Mouse (Mus musculus) liver, embryonic 14.5 days (tissue): ENCODE results near the gene Ccnc. TPM values are rescaled to one million over a fixed set of nuclear protein-coding genes. Genes with fewer than 3 reads are reported as not detected.

Experiments
- ATAC-seq: fragments of 200-750 bp; cut with Nextera tagmentation; 2 replicates; pipeline ENCODE4 v1.8.0; 2017; ENCODE audit warnings: moderate number of reproducible peaks, mild to moderate bottlenecking, moderate library complexity; ENCODE audit not compliant: insufficient read depth
- DNase-seq, 3 experiments: peaks; one replicate each; pipeline ENCODE4 v3.0.0-alpha.2; 2012 to 2013; ENCODE audit warnings: low read depth in 3 of 3, low spot score in 3 of 3
- H3K27ac ChIP-seq: fragments of 300-500 bp; sonication (generic); 2 replicates; pipeline ENCODE4 v1.5.1; 2014; ENCODE audit warnings: moderate library complexity, mild to moderate bottlenecking, control low read depth, inconsistent platforms
- H3K27me3 ChIP-seq: fragments of 300-500 bp; sonication (generic); 2 replicates; pipeline ENCODE4 v1.6.1; 2014; ENCODE audit warnings: mild to moderate bottlenecking, low read length, moderate library complexity; ENCODE audit not compliant: control insufficient read depth, insufficient read depth
- H3K36me3 ChIP-seq: fragments of 300-500 bp; sonication (generic); replicated peaks from 2 replicates; pipeline ENCODE4 v1.6.1; 2014; ENCODE audit warnings: low read depth; ENCODE audit not compliant: control insufficient read depth, insufficient read depth
- H3K4me1 ChIP-seq, 2 experiments: fragments of 200-500 bp in 1 of 2; fragments of 300-500 bp in 1 of 2; sonication (generic) in 1 of 2; replicated peaks; 2 replicates each; pipeline ENCODE4 v1.6.1; 2012 to 2014; ENCODE audit warnings: antibody characterized with exemption in 1 of 2, inconsistent platforms in 1 of 2, low read length in 1 of 2; ENCODE audit not compliant: control insufficient read depth in 2 of 2, insufficient read depth in 2 of 2
- H3K4me2 ChIP-seq: fragments of 300-500 bp; sonication (generic); 2 replicates; pipeline ENCODE4 v1.6.1; 2014; ENCODE audit warnings: low read depth, mild to moderate bottlenecking, control low read depth, moderate library complexity
- H3K4me3 ChIP-seq, 2 experiments: fragments of 200-500 bp in 1 of 2; fragments of 300-500 bp in 1 of 2; sonication (generic) in 1 of 2; 2 replicates each; pipeline ENCODE4 v1.5.1; 2012 to 2014; ENCODE audit warnings: low read depth in 2 of 2, low read length in 2 of 2, mild to moderate bottlenecking in 2 of 2, control low read depth in 1 of 2, inconsistent platforms in 1 of 2, moderate library complexity in 1 of 2; ENCODE audit not compliant: insufficient read depth in 1 of 2
- H3K9ac ChIP-seq: fragments of 300-500 bp; sonication (generic); replicated peaks from 2 replicates; pipeline ENCODE4 v1.6.1; 2014; ENCODE audit warnings: mild to moderate bottlenecking, control low read depth, moderate library complexity
- H3K9me3 ChIP-seq: fragments of 300-500 bp; sonication (generic); 2 replicates; pipeline ENCODE4 v1.6.1; 2016; ENCODE audit warnings: low read length, mixed read lengths; ENCODE audit not compliant: control insufficient read depth
- CTCF ChIP-seq: IDR thresholded peaks from 2 replicates; pipeline ENCODE4 v1.5.1; 2016; ENCODE audit warnings: antibody characterized with exemption, low read depth, control low read depth
- EP300 ChIP-seq: IDR thresholded peaks from 2 replicates; pipeline ENCODE4 v1.6.1; 2016; ENCODE audit warnings: antibody characterized with exemption, low read depth
- WGBS: fragments of 180-500 bp; shearing (Covaris S2); extraction: QIAGEN DNeasy Blood & Tissue Kit; methylation state at CpG from one replicate; pipeline ENCODE4 v1.1.7; 2014; ENCODE audit not compliant: insufficient replicate concordance; 5-methylcytosine and 5-hydroxymethylcytosine counted together
- polyA plus RNA-seq, 2 experiments: library from polyadenylated mRNA; depleted of rRNA in 1 of 2; stranded (reverse) in 1 of 2; unstranded in 1 of 2; fragments of >200 nt; fragmentation: Nextera tagmentation in 1 of 2; extraction: Ambion mirVana in 1 of 2; gene quantifications; 2 replicates each; pipeline versions ENCODE4 v1.2.1 to v1.2.3; 2012 to 2014

The Ccnc gene
- polyA plus RNA-seq, 2 experiments = 6.4 to 25.3 TPM

GRCm38 (mm10) chr4:21807204-21807603, 79.7 kb downstream of the Ccnc start:
- Histone ChIP-seq H3K4me1 (no peaks in the 10 kb centered on the region), H3K9me3 (no peaks in the 10 kb centered on the region), H3K4me2 (no peak overlapping the region), H3K27ac (no peak overlapping the region), H3K9ac (no peak overlapping the region), H3K36me3 (peaks cover 62% of the 10 kb centered on the region), H3K4me3 (no peak overlapping the region), H3K27me3 (no peaks in the 10 kb centered on the region)
- ATAC-seq (no peak), DNase-seq (no peak)
- WGBS = 90% methylated on average over 5 of the region's 5 CpGs
- TF ChIP-seq EP300 = no peak
- no peak for TF ChIP-seq CTCF

Other genes with a start within 250 kb of the Ccnc start
- not detected in 2 replicates for gene Prdm13, start 41.7 kb upstream of the Ccnc start, polyA plus RNA-seq (2012; rRNA removed)
- gene Prdm13, start 41.7 kb upstream of the Ccnc start, polyA plus RNA-seq (2014; fragmentation: Nextera tagmentation; extraction: Ambion mirVana) = not detected in 2 replicates
- gene Usp45, start 39.5 kb downstream of the Ccnc start, polyA plus RNA-seq (2012; rRNA removed) = 6.8 and 9.8 TPM in 2 replicates
- gene Usp45, start 39.5 kb downstream of the Ccnc start, polyA plus RNA-seq (2014; fragmentation: Nextera tagmentation; extraction: Ambion mirVana) = 15.1 and 16.3 TPM in 2 replicates
- 4.3 and 8.0 TPM in 2 replicates for gene Tstd3, start 39.5 kb downstream of the Ccnc start, polyA plus RNA-seq (2012; rRNA removed)
- 15.0 and 16.2 TPM in 2 replicates for gene Tstd3, start 39.5 kb downstream of the Ccnc start, polyA plus RNA-seq (2014; fragmentation: Nextera tagmentation; extraction: Ambion mirVana)
- 44.2 and 50.6 TPM in 2 replicates for gene Pnisr, start 119.9 kb downstream of the Ccnc start, polyA plus RNA-seq (2012; rRNA removed)
- 29.0 and 34.5 TPM in 2 replicates for gene Pnisr, start 119.9 kb downstream of the Ccnc start, polyA plus RNA-seq (2014; fragmentation: Nextera tagmentation; extraction: Ambion mirVana)
- 2.6 and 3.8 TPM in 2 replicates for gene Coq3, start 152.0 kb downstream of the Ccnc start, polyA plus RNA-seq (2012; rRNA removed)
- gene Coq3, start 152.0 kb downstream of the Ccnc start, polyA plus RNA-seq (2014; fragmentation: Nextera tagmentation; extraction: Ambion mirVana) = 8.8 and 9.4 TPM in 2 replicates
- gene Faxc, start 203.6 kb downstream of the Ccnc start, polyA plus RNA-seq (2012; rRNA removed) = 0.07 and 0.09 TPM in 2 replicates
- 0.11 TPM in 1 of 2 replicates, not detected in the other for gene Faxc, start 203.6 kb downstream of the Ccnc start, polyA plus RNA-seq (2014; fragmentation: Nextera tagmentation; extraction: Ambion mirVana)